Mouse (Mus musculus): ENCODE measurements around the gene Gimap7.

Gene Gimap7

DNA sequence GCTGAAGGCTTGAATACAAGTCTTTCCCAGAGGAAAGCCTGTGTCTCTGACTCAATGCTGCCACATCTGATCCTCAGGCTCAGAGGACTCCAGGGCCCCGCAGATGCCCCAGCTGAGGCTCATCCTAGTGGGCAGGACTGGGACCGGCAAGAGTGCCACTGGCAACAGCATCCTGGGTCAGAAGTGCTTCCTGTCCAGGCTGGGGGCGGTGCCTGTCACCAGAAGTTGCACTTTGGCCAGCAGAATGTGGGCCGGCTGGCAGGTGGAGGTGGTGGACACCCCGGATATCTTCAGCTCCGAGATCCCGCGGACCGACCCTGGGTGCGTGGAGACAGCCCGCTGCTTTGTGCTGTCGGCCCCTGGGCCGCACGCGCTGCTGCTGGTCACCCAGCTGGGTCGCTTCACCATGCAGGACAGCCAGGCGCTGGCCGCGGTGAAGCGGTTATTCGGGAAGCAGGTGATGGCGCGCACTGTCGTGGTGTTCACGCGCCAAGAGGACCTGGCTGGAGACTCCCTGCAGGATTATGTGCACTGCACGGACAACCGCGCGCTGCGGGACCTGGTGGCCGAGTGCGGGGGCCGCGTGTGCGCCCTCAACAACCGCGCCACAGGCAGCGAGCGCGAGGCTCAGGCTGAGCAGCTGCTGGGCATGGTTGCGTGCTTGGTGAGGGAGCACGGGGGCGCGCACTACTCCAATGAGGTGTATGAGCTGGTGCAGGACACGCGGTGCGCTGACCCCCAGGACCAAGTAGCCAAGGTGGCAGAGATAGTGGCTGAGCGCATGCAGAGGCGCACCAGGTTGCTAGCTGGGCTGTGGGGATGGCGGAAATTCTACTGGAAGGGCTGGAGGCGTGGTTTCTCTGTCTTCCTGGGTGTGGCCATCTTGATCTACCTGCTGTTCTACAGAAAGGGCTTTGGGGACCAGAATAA is 24.3 kb downstream of the Gimap7 start:
- no peak for DNase-seq

DNA sequence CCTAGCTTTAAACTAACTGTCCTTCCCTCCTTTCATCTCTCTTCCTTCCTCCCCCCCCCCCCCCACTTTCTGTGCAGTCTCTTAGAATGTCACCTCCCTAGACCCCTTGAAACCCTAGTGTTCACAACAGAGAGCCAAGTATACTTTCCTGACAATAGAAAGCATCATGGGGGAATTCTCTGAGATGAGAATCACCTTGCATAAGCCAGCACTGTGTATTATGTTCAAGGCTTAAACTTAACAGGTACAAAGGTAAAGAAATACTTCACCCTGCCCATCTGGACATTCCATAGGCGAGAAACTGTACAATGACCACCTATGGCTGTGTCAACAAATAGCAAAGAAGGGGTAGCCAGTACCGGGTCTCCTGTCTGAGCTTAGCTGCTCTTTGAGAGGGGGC is 27.1 kb downstream of the Gimap7 start:
- no peak for DNase-seq

DNA sequence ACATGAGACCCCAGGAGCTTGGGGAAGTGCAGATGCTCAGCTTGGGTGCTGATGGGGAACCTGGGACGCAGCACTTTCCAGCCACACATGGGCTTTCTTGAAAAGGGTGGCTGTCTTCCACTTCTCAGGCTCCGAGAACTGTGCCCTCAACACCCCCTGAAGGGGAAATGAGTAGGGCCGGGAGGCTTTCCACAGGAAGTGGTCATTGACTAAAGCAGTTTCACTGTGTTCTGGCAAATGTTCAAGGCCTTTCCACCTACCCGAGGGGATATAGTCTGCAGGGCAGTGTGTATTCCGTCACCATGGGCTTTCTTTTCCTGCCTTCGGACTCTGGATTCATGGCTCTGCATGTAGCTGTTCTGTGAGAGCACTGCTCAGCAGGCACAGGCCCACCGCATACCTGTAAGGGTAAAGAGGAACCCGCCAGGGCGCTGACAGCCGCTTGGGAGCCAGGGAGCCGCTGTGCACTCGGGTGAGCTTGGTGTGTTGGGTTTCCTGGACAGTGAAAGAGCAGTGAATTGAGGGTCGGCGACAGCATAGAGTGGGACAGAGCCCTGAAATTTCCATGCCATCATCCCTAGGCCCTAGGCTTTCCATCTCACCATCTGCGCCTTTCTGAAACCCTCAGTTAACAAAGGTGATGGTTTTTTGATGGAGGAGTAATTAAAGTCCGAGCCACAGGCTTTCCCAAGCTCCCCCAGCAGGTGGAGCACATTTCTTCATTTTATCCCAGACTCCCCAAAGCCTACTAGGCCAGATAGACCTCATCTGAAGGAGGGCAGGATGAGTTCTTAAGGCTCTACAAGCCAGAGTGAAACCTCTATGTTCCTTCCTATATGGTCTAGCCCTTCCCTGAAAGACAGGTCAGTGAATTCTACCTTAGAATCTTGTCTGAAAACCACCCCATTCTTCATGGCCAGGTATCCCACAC is 27.8 kb downstream of the Gimap7 start, which contains the start of gene Gimap5:
Gene Gimap5 (plus strand): TSS at position 239 of the 931 bp plus-strand sequence.
- peak; percentile 71 to 76 for DNase-seq

DNA sequence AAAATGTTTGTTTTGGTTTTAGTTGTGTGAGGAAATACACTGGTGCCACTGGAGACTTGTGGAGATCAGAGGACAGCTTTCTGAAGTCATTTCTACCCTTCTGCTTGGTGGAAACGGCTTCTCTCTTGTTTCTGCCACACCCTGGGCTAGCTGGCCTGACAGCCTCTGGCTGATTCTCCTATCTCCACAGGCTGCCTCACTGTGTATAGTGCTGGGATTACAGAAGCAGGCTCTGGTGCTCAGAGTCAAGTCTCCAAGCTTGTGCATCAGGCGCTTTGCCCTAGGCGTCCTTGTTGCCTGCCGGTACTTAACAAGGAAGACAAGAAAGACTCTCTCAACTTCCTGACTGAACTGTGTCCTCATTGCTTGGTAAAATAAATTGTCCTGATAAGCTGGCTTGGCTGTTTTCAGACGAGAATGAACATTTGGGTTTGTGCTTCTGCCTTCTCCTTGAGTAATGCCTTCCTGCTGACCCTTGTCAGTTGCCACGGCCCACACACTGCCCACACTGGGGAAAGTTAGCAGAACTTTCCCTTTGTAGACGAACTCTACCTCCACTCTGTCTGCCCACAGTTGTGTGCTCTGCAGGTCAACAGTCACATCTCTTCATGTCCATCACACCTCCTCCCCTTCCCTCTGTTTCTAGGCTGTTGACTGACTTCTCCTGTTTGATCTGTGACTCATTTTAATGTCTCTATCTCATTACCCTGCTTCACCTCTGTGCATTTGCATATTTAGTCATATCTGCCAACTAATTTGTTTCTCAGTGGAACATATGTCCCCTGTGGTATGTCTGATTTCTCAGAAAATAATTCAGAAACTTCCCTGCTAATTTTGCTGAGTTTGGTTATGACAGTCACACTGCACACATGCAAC is 28.9 kb downstream of the Gimap7 start:
- peak in 1 of 2 experiments; percentile 48 for DNase-seq

DNA sequence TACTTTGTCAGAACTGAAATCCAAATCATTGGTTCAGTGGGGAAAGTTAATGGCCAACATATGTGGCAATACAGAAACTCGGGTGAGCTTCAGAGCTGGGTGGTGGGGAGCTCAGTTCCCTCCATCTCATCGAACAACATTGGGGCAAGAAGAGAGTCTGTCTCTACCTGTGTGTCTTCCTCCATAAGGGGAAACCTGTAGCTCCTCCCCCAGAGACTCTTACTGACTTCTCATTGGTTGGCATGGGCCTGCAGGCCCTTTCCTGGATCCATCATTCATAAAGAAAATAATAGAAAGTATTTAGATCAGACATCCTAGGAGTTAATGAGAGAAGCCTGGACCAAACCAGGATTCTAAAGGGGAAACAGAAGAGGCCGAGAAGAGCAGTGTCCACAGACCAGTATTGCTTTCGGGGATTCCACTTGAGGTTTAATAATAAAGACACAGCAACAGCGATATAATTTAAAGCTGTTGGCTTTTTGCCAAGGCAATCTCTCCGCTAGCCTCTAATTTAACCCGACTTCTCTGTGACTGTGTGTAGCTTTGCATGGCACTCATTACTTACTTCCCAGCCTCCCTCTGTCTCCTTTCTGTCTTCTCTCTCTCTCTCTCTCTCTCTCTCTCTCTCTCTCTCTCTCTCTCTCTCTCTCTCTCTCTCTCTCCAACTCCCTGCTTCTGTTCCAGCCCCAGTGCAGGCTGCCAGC is 45.3 kb downstream of the Gimap7 start:
- DNase-seq: no peak

DNA sequence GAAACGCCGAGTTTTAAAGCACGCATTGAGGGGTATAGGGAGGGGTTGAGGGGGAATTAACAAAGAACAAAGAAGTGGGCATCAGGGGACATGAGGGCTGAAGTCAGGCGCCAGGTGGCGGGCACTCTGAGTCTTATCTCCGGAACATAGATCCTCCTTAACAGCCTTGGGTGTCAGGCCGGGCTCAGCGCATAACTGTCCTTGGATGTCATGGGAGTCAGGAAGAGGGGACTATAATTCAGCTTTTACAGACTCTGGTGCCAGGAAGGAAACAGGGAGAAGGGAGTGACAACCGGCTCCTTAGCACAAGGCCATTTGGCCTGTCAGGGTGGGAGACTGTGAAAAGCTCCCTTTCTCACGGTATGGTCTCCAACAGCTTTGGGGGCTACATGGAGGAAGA is 46.1 kb downstream of the Gimap7 start:
- DNase-seq: no peak

DNA sequence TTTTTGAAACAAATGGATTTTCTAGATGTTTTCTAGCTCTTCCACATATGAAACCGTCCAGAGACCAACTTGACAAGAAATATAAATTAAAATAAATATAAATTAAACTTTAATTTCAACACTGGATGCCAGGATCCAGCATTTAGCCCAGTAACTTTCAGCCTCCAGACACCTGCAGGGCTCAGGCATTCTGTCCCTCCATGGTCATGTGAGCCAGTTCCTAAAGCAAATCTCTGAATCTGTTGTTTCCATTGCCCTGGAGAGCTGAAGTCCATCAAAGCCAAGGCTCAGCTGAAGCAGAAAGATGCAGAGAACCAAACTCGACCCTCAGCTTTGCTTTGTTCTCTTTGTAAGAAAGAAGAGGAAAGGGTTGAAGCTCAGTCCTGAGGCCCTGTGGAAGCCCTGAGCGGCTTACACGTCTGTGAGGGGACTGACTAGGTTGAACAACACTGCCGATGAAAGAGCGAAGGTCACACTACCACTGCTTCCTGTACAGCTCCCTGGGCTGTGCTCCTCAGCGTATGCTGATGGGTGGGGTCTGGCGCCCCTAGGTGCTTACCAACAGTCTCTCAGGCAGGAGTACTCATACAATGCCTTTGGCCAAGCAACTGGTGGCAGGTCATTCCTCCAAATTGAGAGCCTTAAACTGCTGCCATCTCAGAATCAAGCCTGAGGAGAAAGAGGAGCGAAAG is 49.9 kb downstream of the Gimap7 start:
- DNase-seq: peak; percentile 54 to 59

DNA sequence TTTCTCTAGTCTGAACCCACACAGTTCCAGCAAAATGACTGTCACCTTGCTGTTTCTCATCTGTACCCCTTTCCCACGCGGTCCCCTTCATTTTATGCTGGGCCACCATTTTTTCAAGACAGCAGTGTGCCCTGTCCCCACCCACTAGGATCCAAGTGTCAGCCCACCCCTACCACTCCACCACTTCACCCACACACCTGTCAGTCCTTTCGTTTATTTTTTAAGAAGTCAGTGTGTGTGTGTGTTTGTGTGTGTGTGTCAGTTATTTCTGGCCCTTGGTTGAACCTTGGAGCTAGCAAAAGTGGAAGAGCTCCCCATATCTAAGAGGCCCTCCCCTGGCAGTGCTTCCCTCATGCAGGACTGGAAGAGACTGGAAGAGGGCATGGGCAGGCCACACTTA is 50.5 kb downstream of the Gimap7 start:
- DNase-seq: no peak

DNA sequence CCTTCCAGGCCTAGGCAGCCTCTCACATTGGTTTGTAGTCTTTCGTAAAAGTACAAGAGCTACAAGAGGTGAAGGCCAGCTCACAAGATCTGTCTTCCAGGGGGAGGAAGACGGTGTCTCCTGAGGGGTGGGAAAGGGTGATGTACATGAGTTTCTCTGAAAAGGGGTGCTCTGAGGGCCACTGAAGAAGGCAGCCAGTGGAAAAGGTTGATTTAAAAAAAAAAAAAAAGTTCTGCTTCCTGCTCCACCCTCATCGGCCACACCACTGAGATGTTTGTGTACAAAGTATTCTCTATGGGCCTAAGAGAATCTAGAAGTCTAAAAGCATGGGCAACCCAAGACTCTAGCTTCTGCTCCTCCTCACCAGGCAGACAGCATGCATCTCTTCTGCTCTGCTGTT is 52.3 kb downstream of the Gimap7 start, which contains the start of gene Gimap3:
Gene Gimap3 (minus strand): TSS at position 156 of the 400 bp plus-strand sequence.
- peak; percentile 30 to 50 for DNase-seq

DNA sequence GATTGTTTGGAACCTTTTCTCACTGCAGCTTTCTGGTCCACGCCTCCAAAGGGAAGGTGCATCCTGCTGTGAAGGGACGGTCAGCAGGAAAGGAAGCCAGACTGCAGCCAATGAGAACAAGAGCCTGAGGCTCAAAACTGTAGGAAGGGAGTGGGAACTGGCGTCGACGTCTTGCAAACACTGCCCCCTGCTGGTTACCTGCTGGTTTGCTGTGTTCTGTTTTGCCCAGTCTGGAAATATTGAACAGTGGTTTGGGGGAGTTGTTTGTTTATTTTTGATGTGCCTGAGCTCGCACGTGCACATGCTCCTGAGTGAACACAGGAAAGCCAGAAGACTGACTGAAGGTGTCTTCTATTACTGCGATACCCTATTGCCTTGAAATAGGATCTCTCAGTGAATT is 53.6 kb downstream of the Gimap7 start:
- DNase-seq: peak; percentile 68 to 86
